Mouse (Mus musculus): ENCODE measurements at regions not wholly inside any gene's neighbourhood (a gene's known extent, or its start where the extent isn't known, plus 50 kb on each side); places are given as distances from the start of the nearest gene placed in this dataset.

DNA sequence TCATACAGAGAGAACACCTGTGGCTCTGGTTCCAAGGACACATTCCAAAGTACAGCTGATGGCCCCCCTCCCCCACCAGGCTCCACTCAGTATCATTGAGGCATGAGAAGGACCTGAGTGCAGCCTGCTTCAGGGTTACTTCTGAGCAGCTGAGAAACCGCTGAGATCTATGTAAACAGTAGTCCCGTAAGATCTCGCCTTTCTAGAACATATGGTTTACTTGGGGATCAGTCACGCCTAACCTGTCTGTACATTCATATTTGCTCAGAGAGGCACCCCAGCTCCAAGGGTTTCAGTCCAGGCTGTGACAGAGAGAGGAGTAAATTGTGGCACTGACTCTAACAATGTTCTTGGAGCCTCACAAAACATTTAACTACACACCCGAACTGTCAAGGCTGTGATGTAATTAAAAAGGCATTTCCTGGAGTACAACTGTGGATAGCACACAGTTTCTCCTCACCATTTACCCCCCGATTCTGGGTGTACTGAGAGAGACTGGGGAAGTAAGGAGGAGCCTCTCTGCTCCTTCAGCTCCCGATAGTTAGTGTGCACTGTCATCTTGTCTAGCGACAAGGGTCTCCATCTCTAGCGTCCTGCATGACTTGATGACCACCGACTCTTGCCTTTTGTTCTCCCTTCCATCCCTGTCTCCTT lies 155.7 kb downstream of the Dad1 start:
- Histone ChIP-seq H3K9me3 (no peaks in the 10 kb centered on the region), H3K4me1 (replicated peaks) (peaks cover 20% of the 10 kb centered on the region), H3K9ac (replicated peaks) (no peak overlapping the region), H3K4me2 (no peak overlapping the region), H3K27ac (no peak overlapping the region), H3K27me3 (no peaks in the 10 kb centered on the region), H3K4me3 (replicated peaks) (no peak overlapping the region), H3K36me3 (no peaks in the 10 kb centered on the region)
- ATAC-seq (ENCODE audit: insufficient number of reproducible peaks, insufficient read depth, low FRiP score, low TSS enrichment, low read depth), result no peak
- WGBS, result 68% methylated on average over 10 of the region's 10 CpGs

DNA sequence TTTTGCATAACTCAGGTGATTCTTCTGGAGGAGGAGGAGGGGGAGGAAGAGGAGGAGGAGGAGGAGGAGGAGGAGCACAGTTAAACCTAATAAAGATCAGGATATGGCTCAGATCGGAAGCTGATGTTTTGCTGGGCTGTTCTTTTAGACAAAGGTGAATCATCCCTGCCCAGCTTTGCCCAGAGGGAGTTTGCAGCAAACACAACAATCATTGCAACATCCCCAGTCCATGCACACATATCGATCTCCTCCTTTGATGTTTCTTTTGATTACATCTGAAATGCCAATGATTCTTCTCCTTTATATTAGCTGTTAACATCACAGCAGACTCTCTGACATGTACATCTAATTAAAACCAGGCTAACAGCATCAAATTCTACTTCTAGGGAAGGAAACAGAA lies 156.9 kb downstream of the Dad1 start:
- Histone ChIP-seq H3K27me3 (no peaks in the 10 kb centered on the region), H3K27ac (no peak overlapping the region), H3K9ac (replicated peaks) (no peak overlapping the region), H3K4me3 (replicated peaks) (no peak overlapping the region), H3K4me2 (no peak overlapping the region), H3K4me1 (replicated peaks) (peaks cover 20% of the 10 kb centered on the region), H3K9me3 (no peaks in the 10 kb centered on the region), H3K36me3 (no peaks in the 10 kb centered on the region)
- 40% methylated on average over 2 of the region's 2 CpGs for WGBS
- no peak for ATAC-seq (ENCODE audit: insufficient number of reproducible peaks, insufficient read depth, low FRiP score, low TSS enrichment, low read depth)

DNA sequence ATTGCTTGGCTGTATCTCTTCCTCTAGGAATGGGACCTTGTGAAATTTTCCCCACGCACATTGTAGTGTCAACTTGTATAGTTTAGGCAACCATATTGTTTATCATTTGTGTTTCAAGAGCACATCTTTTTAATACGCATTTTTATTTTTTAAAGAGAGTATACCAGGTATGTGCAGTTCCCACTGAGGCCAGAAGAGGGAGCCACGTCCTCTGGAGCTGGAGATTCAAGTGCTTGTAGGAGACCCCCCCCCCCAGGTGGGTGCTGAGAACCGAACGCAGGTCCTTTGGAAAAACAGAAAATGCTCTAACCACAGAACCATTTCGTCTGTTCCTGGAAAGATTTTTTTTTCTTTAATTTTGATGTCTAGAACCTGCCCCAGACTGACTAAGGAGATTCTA lies 161.5 kb downstream of the Dad1 start:
- Histone ChIP-seq H3K36me3 (no peaks in the 10 kb centered on the region), H3K4me2 (no peak overlapping the region), H3K9ac (replicated peaks) (no peak overlapping the region), H3K27me3 (no peaks in the 10 kb centered on the region), H3K4me1 (replicated peaks) (peaks cover 6% of the 10 kb centered on the region), H3K4me3 (replicated peaks) (no peak overlapping the region), H3K9me3 (no peaks in the 10 kb centered on the region), H3K27ac (no peak overlapping the region)
- no peak for ATAC-seq (ENCODE audit: insufficient number of reproducible peaks, insufficient read depth, low FRiP score, low TSS enrichment, low read depth)
- 87% methylated on average over 6 of the region's 6 CpGs for WGBS

DNA sequence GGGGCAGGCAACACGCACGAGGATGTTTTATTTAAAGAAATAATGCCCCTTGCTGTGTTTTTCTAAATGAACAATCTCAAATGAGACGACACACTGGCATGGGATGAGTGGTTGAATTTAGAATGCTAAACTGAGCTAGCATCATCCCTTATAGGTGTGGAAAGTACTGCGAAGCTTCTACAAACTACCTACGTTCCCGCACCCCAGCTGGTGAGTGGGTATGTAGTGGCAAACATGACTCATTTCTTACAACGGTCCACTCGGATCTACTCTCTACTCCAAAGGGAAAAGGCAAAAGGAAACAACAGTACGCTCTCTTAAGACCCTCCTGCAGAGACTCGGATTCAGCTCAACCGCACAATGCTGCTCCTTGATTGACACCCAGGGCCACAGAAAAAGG lies 167.2 kb downstream of the Dad1 start:
- Histone ChIP-seq H3K9me3 (no peaks in the 10 kb centered on the region), H3K4me1 (replicated peaks) (no peaks in the 10 kb centered on the region), H3K27me3 (no peaks in the 10 kb centered on the region), H3K9ac (replicated peaks) (no peak overlapping the region), H3K27ac (no peak overlapping the region), H3K4me2 (no peak overlapping the region), H3K4me3 (replicated peaks) (no peak overlapping the region), H3K36me3 (no peaks in the 10 kb centered on the region)
- ATAC-seq (ENCODE audit: insufficient number of reproducible peaks, insufficient read depth, low FRiP score, low TSS enrichment, low read depth), result no peak
- 90% methylated on average over 11 of the region's 11 CpGs for WGBS

DNA sequence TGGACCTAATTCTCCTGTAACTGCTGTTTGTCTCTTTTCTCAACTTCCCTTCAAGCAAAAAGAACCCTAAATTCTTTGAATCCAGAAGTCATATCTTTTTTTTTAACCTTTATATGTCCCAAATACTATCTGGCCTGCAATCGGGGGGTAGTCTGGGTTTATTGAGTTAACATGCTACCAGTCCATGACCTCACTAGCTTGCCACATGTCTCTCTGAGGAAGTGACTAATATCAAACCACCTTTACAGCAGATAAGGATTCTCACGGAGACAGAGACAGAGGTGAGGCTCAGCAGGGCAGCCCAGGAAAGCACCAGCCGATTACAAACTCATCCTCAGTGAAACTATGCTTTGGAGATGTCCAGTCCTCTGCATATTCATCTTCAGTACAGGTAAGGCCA lies 179.2 kb downstream of the Dad1 start:
- Histone ChIP-seq H3K4me1 (replicated peaks) (no peaks in the 10 kb centered on the region; the same call in 1 of the 2 replicates), H3K4me2 (no peak overlapping the region), H3K9ac (replicated peaks) (no peak overlapping the region), H3K36me3 (no peaks in the 10 kb centered on the region), H3K9me3 (no peaks in the 10 kb centered on the region), H3K27me3 (no peaks in the 10 kb centered on the region), H3K4me3 (replicated peaks) (no peak overlapping the region), H3K27ac (no peak overlapping the region)
- 82% methylated on average over 3 of the region's 3 CpGs for WGBS
- ATAC-seq (ENCODE audit: insufficient number of reproducible peaks, insufficient read depth, low FRiP score, low TSS enrichment, low read depth), result no peak

DNA sequence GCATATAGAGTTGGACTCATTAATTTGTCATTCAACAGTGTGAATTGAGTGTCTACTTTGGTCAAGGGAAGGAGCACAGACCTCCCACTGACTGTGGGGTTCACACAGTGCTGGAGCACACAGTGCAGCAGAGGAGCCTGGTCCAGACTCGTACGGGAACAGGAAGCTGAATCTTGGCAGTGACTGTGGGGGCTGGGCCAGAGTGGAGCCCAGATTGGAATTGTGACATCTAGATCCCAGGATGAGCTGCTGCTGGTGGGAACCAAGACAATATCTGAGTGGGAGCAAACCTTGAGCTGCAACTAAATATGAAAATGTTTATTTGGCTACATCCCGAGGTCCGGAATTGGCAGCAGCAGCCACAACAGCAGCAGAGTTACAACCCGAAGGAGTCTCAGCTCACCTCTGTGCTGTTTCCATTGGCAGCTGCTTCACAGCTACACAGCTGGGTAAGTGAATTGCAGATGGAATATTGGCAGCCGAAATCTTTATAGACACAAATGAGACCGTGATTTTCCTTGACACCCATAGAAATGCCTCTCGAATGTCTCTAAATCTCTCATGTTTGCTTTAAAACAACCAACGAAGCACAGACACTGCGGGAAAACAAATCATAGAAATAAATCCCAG lies 181.5 kb downstream of the Dad1 start:
- ATAC-seq (ENCODE audit: insufficient number of reproducible peaks, insufficient read depth, low FRiP score, low TSS enrichment, low read depth), result no peak
- Histone ChIP-seq H3K27ac (no peak overlapping the region), H3K4me1 (replicated peaks) (no peaks in the 10 kb centered on the region; the same call in 1 of the 2 replicates), H3K4me2 (no peak overlapping the region; the same call in 1 of the 2 replicates), H3K4me3 (replicated peaks) (no peak overlapping the region), H3K27me3 (no peaks in the 10 kb centered on the region), H3K9me3 (no peaks in the 10 kb centered on the region), H3K36me3 (no peaks in the 10 kb centered on the region), H3K9ac (replicated peaks) (no peak overlapping the region)
- WGBS, result 46% methylated on average over 10 of the region's 10 CpGs

DNA sequence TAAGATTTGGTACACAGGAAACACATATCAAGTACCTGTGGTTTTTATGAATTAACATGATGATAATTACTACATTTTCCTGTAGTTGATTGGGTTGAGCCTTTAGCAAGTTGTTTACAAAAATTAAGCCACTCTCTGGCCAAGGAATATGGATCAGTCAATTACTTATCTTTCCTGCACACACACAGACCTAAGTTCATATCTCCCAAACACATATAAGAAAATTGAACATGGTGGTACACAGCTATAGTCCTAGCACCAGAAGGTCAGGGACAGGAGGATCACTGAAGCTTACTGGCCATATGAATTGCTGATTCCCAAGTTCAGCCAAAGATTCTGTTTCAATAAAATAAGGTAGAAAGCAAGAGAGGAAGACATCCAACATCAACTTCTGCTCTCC lies 183.7 kb downstream of the Dad1 start:
- Histone ChIP-seq H3K9ac (replicated peaks) (no peak overlapping the region), H3K36me3 (no peaks in the 10 kb centered on the region)
- ATAC-seq (ENCODE audit: insufficient number of reproducible peaks, insufficient read depth, low FRiP score, low TSS enrichment, low read depth), result no peak

DNA sequence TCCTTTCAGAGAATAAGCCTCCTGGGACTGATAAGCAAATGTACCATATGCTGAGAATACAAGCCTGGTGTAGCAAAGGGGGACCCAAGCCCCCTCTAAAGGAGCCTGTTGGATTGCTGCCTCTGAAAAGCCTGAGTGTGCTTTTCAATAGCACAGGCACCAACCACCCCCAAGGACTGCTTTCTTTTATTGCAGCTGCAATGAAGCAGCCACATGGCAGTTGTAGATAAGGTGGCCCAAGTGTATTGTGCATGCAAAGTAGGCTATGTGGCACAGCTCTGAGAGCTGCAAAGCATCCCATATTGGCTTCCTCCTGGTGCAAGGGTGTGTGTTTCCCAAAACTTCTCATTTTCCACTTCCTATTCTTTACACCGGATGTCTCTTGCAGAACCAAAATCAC lies 185.2 kb downstream of the Dad1 start:
- 97% methylated on average over 1 of the region's 1 CpGs for WGBS
- no peak overlapping the region for H3K9ac ChIP-seq (replicated peaks)
- no peak for ATAC-seq (ENCODE audit: insufficient number of reproducible peaks, insufficient read depth, low FRiP score, low TSS enrichment, low read depth)

More for the DNA sequence above, 183.7 kb downstream of the Dad1 start:
- Histone ChIP-seq H3K4me3 (replicated peaks) (no peak overlapping the region), H3K27me3 (no peaks in the 10 kb centered on the region), H3K9me3 (no peaks in the 10 kb centered on the region), H3K27ac (no peak overlapping the region), H3K4me2 (no peak overlapping the region), H3K4me1 (replicated peaks) (no peaks in the 10 kb centered on the region; the same call in 1 of the 2 replicates)

DNA sequence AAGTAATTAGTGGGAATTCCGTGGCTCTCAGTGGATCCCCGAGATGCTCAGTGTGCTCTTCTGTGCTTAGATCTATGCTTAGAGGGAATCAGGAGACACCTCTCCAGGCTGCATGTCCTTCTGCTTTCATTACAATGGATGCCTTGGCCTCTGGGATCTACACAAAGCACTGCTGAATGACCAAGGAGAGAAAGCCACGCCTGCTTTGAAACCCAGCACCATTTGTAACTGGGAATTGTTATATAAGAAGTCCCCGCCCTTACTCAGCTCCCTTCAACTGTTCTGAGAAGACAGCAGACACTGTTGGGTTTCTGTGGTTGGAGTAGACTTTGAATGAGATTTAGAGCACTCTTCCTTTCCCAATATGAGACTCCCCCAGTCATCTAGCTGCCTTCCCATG lies 188.4 kb downstream of the Dad1 start:
- 68% methylated on average over 4 of the region's 4 CpGs for WGBS

More for the DNA sequence above, 185.2 kb downstream of the Dad1 start:
- H3K27me3 ChIP-seq, result peaks cover 3% of the 10 kb centered on the region; the same call in 1 of the 2 replicates
- H3K4me1 ChIP-seq (replicated peaks), result no peaks in the 10 kb centered on the region; the same call in 1 of the 2 replicates
- H3K27ac ChIP-seq, result no peak overlapping the region
- no peak overlapping the region for H3K4me3 ChIP-seq (replicated peaks)
- no peaks in the 10 kb centered on the region for H3K9me3 ChIP-seq
- no peak overlapping the region for H3K4me2 ChIP-seq
- H3K36me3 ChIP-seq, result no peaks in the 10 kb centered on the region

DNA sequence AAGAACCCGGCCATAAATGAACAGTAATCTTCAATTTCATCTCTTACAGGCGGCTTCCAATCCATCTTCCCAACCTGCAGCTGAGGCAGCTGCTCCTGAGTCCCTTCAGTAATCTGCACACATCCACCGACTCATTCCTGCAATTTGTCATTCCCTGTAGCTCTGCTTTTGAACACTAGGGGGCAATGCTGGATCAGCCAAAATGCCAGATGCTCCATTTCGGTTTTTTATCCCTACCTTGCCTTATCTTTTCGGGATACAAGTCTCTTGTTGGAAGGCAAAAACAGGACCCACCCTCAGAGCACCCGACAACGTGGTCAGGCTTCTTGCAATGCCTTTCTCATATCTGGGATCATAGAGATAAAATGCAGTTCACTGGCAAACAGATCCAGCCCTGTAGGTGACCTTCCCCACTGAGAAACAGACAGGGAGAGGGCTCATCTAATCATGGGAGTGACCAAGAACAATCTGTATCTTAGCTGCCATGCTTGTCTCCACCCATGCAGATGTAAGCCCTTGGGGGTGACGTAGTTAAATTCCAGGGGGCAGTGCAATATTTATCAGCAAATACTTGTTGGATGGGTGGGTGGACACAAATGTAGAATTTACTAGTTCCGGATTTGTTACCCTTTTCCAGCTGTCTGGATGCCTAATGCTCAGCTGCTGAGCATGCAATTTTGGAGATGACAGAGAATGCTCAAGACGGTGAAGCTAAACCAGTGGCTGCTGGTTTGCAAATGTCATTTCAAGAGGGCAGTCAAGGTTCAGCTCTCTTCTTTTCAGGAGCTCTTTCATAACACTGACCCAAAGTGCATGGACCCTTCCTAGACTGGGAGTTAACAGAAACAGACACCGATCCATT lies 189.1 kb downstream of the Dad1 start:
- no peak overlapping the region for H3K27ac ChIP-seq
- no peaks in the 10 kb centered on the region for H3K9me3 ChIP-seq
- H3K4me3 ChIP-seq (replicated peaks), result no peak overlapping the region
- no peaks in the 10 kb centered on the region for H3K4me1 ChIP-seq (replicated peaks)
- no peak overlapping the region for H3K4me2 ChIP-seq
- H3K36me3 ChIP-seq, result no peaks in the 10 kb centered on the region
- peaks cover 5% of the 10 kb centered on the region; the same call in 1 of the 2 replicates for H3K27me3 ChIP-seq
- no peak overlapping the region for H3K9ac ChIP-seq (replicated peaks)
- no peak; the same call in 1 of the 2 replicates for ATAC-seq (ENCODE audit: insufficient number of reproducible peaks, insufficient read depth, low FRiP score, low TSS enrichment, low read depth)
- 31% methylated on average over 11 of the region's 11 CpGs for WGBS

More for the DNA sequence above, 188.4 kb downstream of the Dad1 start:
- Histone ChIP-seq H3K36me3 (no peaks in the 10 kb centered on the region), H3K27me3 (peaks cover 5% of the 10 kb centered on the region; the same call in 1 of the 2 replicates), H3K9ac (replicated peaks) (no peak overlapping the region), H3K4me3 (replicated peaks) (no peak overlapping the region), H3K4me2 (no peak overlapping the region), H3K9me3 (no peaks in the 10 kb centered on the region), H3K27ac (no peak overlapping the region), H3K4me1 (replicated peaks) (no peaks in the 10 kb centered on the region)
- ATAC-seq (ENCODE audit: insufficient number of reproducible peaks, insufficient read depth, low FRiP score, low TSS enrichment, low read depth), result no peak

DNA sequence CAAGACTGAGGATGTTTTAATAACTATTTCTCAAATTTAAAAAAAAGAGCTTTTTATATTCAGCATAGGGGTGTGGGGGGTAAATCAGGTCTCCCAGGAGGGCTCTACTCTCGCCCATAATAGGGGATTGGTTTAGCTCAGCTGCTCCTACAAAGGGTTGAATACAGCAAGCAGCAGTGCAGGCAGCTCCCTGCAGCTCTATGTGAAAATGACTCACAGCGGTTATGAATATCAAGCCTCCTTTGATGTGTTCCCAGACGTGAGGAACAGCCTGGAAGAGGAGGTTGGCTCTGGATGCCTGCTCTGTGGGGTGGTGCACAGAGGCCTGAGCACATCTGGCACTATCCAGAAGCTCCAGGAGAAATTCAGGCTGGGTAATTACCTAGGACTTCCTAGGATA lies 192.3 kb downstream of the Dad1 start:
- no peak for ATAC-seq (ENCODE audit: insufficient number of reproducible peaks, insufficient read depth, low FRiP score, low TSS enrichment, low read depth)
- Histone ChIP-seq H3K36me3 (no peaks in the 10 kb centered on the region), H3K27me3 (peaks cover 5% of the 10 kb centered on the region; the same call in 1 of the 2 replicates), H3K4me2 (no peak overlapping the region), H3K27ac (no peak overlapping the region), H3K4me1 (replicated peaks) (no peaks in the 10 kb centered on the region), H3K9me3 (no peaks in the 10 kb centered on the region), H3K4me3 (replicated peaks) (no peak overlapping the region), H3K9ac (replicated peaks) (no peak overlapping the region)
- WGBS, result 34% methylated on average over 3 of the region's 3 CpGs
